Mouse (Mus musculus) limb, embryonic 15.5 days (tissue): ENCODE measurements around the gene Pcolce2. TPM values are rescaled to one million over a fixed set of nuclear protein-coding genes. Genes with fewer than 3 reads are reported as not detected.

Experiments used
- ATAC-seq: fragments of 200-750 bp; cut with Nextera tagmentation; 2 replicates; pipeline ENCODE4 v1.8.0; 2017; ENCODE audit warnings: low read depth, moderate TSS enrichment; ENCODE audit not compliant: insufficient number of reproducible peaks, low FRiP score, low TSS enrichment
- H3K27ac ChIP-seq: fragments of 300-500 bp; sonication (generic); 2 replicates; pipeline ENCODE4 v1.5.1; 2015; ENCODE audit warnings: moderate library complexity, mild to moderate bottlenecking, inconsistent platforms
- H3K27me3 ChIP-seq: fragments of 300-500 bp; sonication (generic); 2 replicates; pipeline ENCODE4 v1.6.1; 2015; ENCODE audit warnings: inconsistent platforms
- H3K36me3 ChIP-seq: fragments of 300-500 bp; sonication (generic); 2 replicates; pipeline ENCODE4 v1.6.1; 2015; ENCODE audit warnings: inconsistent platforms
- H3K4me1 ChIP-seq: fragments of 300-500 bp; sonication (generic); 2 replicates; pipeline ENCODE4 v1.6.1; 2015; ENCODE audit warnings: inconsistent platforms
- H3K4me2 ChIP-seq: fragments of 300-500 bp; sonication (generic); 2 replicates; pipeline ENCODE4 v1.6.1; 2015; ENCODE audit warnings: mild to moderate bottlenecking, inconsistent platforms
- H3K4me3 ChIP-seq: fragments of 300-500 bp; sonication (generic); 2 replicates; pipeline ENCODE4 v1.5.1; 2015; ENCODE audit warnings: mild to moderate bottlenecking, inconsistent platforms
- H3K9ac ChIP-seq: fragments of 300-500 bp; sonication (generic); 2 replicates; pipeline ENCODE4 v1.6.1; 2015; ENCODE audit warnings: inconsistent platforms
- H3K9me3 ChIP-seq: fragments of 300-500 bp; sonication (generic); 2 replicates; pipeline ENCODE4 v1.6.1; 2016; ENCODE audit warnings: inconsistent platforms
- WGBS: fragments of 180-500 bp; shearing (Covaris S2); methylation state at CpG from one replicate; pipeline ENCODE4 v1.1.7; 2015; 5-methylcytosine and 5-hydroxymethylcytosine counted together
- polyA plus RNA-seq: library from polyadenylated mRNA; unstranded; fragments of >200 nt; fragmentation: Nextera tagmentation; extraction: Ambion mirVana; gene quantifications from 2 replicates; pipeline ENCODE4 v1.2.1, GENCODE M21; 2015

Gene Pcolce2
- polyA plus RNA-seq, 1 experiment from 2014 or later = 26.5 TPM

- no peaks in the 10 kb centered on the region for H3K36me3 ChIP-seq
- H3K4me3 ChIP-seq = no peak overlapping the region
- H3K27ac ChIP-seq = no peak overlapping the region
- H3K9ac ChIP-seq = no peak overlapping the region
- no peak; the same call in 1 of the 2 replicates for ATAC-seq
- no peaks in the 10 kb centered on the region for H3K9me3 ChIP-seq
- 35% methylated on average over 10 of the region's 10 CpGs for WGBS
- peaks cover 12% of the 10 kb centered on the region for H3K4me1 ChIP-seq
- H3K4me2 ChIP-seq = no peak overlapping the region
- H3K27me3 ChIP-seq = no peaks in the 10 kb centered on the region
These were observed 27.0 kb downstream of the Pcolce2 start for GRCm38 (mm10) chr9:95664290-95664989.

- H3K4me2 ChIP-seq = no peak overlapping the region
- H3K36me3 ChIP-seq = peaks cover 3% of the 10 kb centered on the region; the same call in 1 of the 2 replicates
- H3K4me3 ChIP-seq = no peak overlapping the region
- no peak overlapping the region for H3K9ac ChIP-seq
- H3K27me3 ChIP-seq = no peaks in the 10 kb centered on the region
- H3K27ac ChIP-seq = no peak overlapping the region
- no peaks in the 10 kb centered on the region for H3K9me3 ChIP-seq
- H3K4me1 ChIP-seq = peaks cover 12% of the 10 kb centered on the region
- WGBS = 90% methylated on average over 6 of the region's 6 CpGs
- no peak for ATAC-seq
These were observed 28.4 kb downstream of the Pcolce2 start for GRCm38 (mm10) chr9:95665835-95666234.

GRCm38 (mm10) chr9:95667836-95668235 is 30.4 kb downstream of the Pcolce2 start:
- Histone ChIP-seq H3K4me3 (no peak overlapping the region), H3K9me3 (no peaks in the 10 kb centered on the region), H3K9ac (no peak overlapping the region), H3K27ac (no peak overlapping the region), H3K4me1 (peaks cover 12% of the 10 kb centered on the region), H3K27me3 (no peaks in the 10 kb centered on the region), H3K4me2 (no peak overlapping the region), H3K36me3 (peaks cover 3% of the 10 kb centered on the region)
- no peak for ATAC-seq
- 60% methylated on average over 9 of the region's 9 CpGs for WGBS

- no peaks in the 10 kb centered on the region for H3K27me3 ChIP-seq
- H3K4me3 ChIP-seq = no peak overlapping the region
- H3K4me1 ChIP-seq = peaks cover 12% of the 10 kb centered on the region
- H3K27ac ChIP-seq = no peak overlapping the region
- no peak overlapping the region for H3K9ac ChIP-seq
- WGBS = 50% methylated on average over 5 of the region's 5 CpGs
- H3K4me2 ChIP-seq = no peak overlapping the region
- peaks cover 3% of the 10 kb centered on the region for H3K36me3 ChIP-seq
- no peak for ATAC-seq
- H3K9me3 ChIP-seq = no peaks in the 10 kb centered on the region
These were observed 30.9 kb downstream of the Pcolce2 start for GRCm38 (mm10) chr9:95668306-95668705.

GRCm38 (mm10) chr9:95672331-95672730 is 34.9 kb downstream of the Pcolce2 start:
- Histone ChIP-seq H3K4me1 (0 out of 2 replicates have a peak, but pooled peaks cover 9% of the 10 kb centered on the region), H3K9me3 (no peaks in the 10 kb centered on the region), H3K36me3 (peaks cover 3% of the 10 kb centered on the region), H3K9ac (no peak overlapping the region), H3K4me2 (no peak overlapping the region), H3K27me3 (no peaks in the 10 kb centered on the region), H3K27ac (no peak overlapping the region), H3K4me3 (no peak overlapping the region)
- no peak for ATAC-seq
- WGBS = 97% methylated on average over 3 of the region's 3 CpGs

- no peak for ATAC-seq
- 85% methylated on average over 6 of the region's 6 CpGs for WGBS
These were observed 35.4 kb downstream of the Pcolce2 start for GRCm38 (mm10) chr9:95672760-95673159.

GRCm38 (mm10) chr9:95675064-95675699 is 37.8 kb downstream of the Pcolce2 start:
- H3K27me3 ChIP-seq = no peaks in the 10 kb centered on the region
- WGBS = 55% methylated on average over 9 of the region's 9 CpGs
- 0 out of 2 replicates have a peak, but pooled peaks cover 4% of the 10 kb centered on the region for H3K4me1 ChIP-seq
- ATAC-seq = peak; percentile 69; the same call in 1 of the 2 replicates
- H3K9me3 ChIP-seq = no peaks in the 10 kb centered on the region
- H3K9ac ChIP-seq = no peak overlapping the region
- 0 out of 2 replicates have a peak overlapping the region, but pooled peaks have one; percentile 10 for H3K4me2 ChIP-seq
- peaks cover 3% of the 10 kb centered on the region for H3K36me3 ChIP-seq
- H3K27ac ChIP-seq = peak overlapping the region; percentile 50; the same call in 1 of the 2 replicates
- H3K4me3 ChIP-seq = no peak overlapping the region

More at GRCm38 (mm10) chr9:95672760-95673159, 35.4 kb downstream of the Pcolce2 start:
- Histone ChIP-seq H3K9ac (no peak overlapping the region), H3K9me3 (no peaks in the 10 kb centered on the region), H3K4me2 (no peak overlapping the region), H3K4me3 (no peak overlapping the region), H3K36me3 (peaks cover 3% of the 10 kb centered on the region), H3K27me3 (no peaks in the 10 kb centered on the region), H3K4me1 (0 out of 2 replicates have a peak, but pooled peaks cover 7% of the 10 kb centered on the region), H3K27ac (no peak overlapping the region)

- no peak overlapping the region for H3K4me2 ChIP-seq
- WGBS = 96% methylated on average over 4 of the region's 4 CpGs
- H3K9ac ChIP-seq = no peak overlapping the region
- H3K36me3 ChIP-seq = no peaks in the 10 kb centered on the region; the same call in 1 of the 2 replicates
- 0 out of 2 replicates have a peak, but pooled peaks cover 4% of the 10 kb centered on the region for H3K4me1 ChIP-seq
- H3K9me3 ChIP-seq = no peaks in the 10 kb centered on the region
- no peak for ATAC-seq
- H3K4me3 ChIP-seq = no peak overlapping the region
- H3K27me3 ChIP-seq = no peaks in the 10 kb centered on the region
- H3K27ac ChIP-seq = peak overlapping the region; percentile 50; the same call in 1 of the 2 replicates
These were observed 38.6 kb downstream of the Pcolce2 start for GRCm38 (mm10) chr9:95676021-95676420.

- no peaks in the 10 kb centered on the region for H3K27me3 ChIP-seq
- H3K4me3 ChIP-seq = no peak overlapping the region
- H3K9me3 ChIP-seq = no peaks in the 10 kb centered on the region
- H3K27ac ChIP-seq = no peak overlapping the region
- ATAC-seq = no peak
- H3K4me2 ChIP-seq = no peak overlapping the region
- no peaks in the 10 kb centered on the region for H3K36me3 ChIP-seq
- whole genome bisulfite sequencing = 60% methylated on average over 7 of the region's 7 CpGs
- 0 out of 2 replicates have a peak, but pooled peaks cover 4% of the 10 kb centered on the region for H3K4me1 ChIP-seq
- H3K9ac ChIP-seq = no peak overlapping the region
These were observed 42.6 kb downstream of the Pcolce2 start for GRCm38 (mm10) chr9:95679966-95680365.

- Histone ChIP-seq H3K4me3 (no peak overlapping the region), H3K4me2 (no peak overlapping the region), H3K4me1 (no peaks in the 10 kb centered on the region), H3K9ac (no peak overlapping the region), H3K9me3 (no peaks in the 10 kb centered on the region), H3K36me3 (no peaks in the 10 kb centered on the region), H3K27ac (no peak overlapping the region), H3K27me3 (no peaks in the 10 kb centered on the region)
- no peak for ATAC-seq
- WGBS = 93% methylated on average over 11 of the region's 11 CpGs
These were observed 43.3 kb downstream of the Pcolce2 start for GRCm38 (mm10) chr9:95680691-95681090.

- ATAC-seq = no peak; the same call in 1 of the 2 replicates
- H3K4me1 ChIP-seq = no peaks in the 10 kb centered on the region
- no peaks in the 10 kb centered on the region for H3K27me3 ChIP-seq
- WGBS = 41% methylated on average over 11 of the region's 11 CpGs
- no peak overlapping the region for H3K4me3 ChIP-seq
- H3K9ac ChIP-seq = no peak overlapping the region
- no peaks in the 10 kb centered on the region for H3K9me3 ChIP-seq
- no peak overlapping the region for H3K4me2 ChIP-seq
- no peak overlapping the region for H3K27ac ChIP-seq
- no peaks in the 10 kb centered on the region for H3K36me3 ChIP-seq
These were observed 48.4 kb downstream of the Pcolce2 start for GRCm38 (mm10) chr9:95685660-95686440.
